Mouse (Mus musculus): ENCODE measurements around the gene Hs3st6.

Gene Hs3st6

GRCm38 (mm10) chr17:24773241-24773640 is 20.5 kb downstream of the Hs3st6 start:
- DNase-seq = no peak

- no peak for DNase-seq
Measured at GRCm38 (mm10) chr17:24775173-24775572, 22.4 kb downstream of the Hs3st6 start.

- no peak for DNase-seq
Measured at GRCm38 (mm10) chr17:24777073-24777472, 24.3 kb downstream of the Hs3st6 start.

GRCm38 (mm10) chr17:24780821-24781220 is 28.0 kb downstream of the Hs3st6 start:
- DNase-seq = no peak

GRCm38 (mm10) chr17:24792190-24792589 is 39.4 kb downstream of the Hs3st6 start:
- DNase-seq = peak in 1 of 2 experiments; percentile 8

GRCm38 (mm10) chr17:24794791-24795190 is 42.0 kb downstream of the Hs3st6 start:
- DNase-seq = no peak

- DNase-seq = no peak
Measured at GRCm38 (mm10) chr17:24796969-24797368, 44.2 kb downstream of the Hs3st6 start.

- DNase-seq = no peak
Measured at GRCm38 (mm10) chr17:24798229-24798628, 45.4 kb downstream of the Hs3st6 start.

GRCm38 (mm10) chr17:24799476-24799875 is 46.7 kb downstream of the Hs3st6 start:
- no peak for DNase-seq

- DNase-seq = no peak
Measured at GRCm38 (mm10) chr17:24800524-24800923, 47.7 kb downstream of the Hs3st6 start.

GRCm38 (mm10) chr17:24803952-24804951 is 51.5 kb downstream of the Hs3st6 start, which contains the start of gene Meiob:
Gene Meiob, plus strand, starts transcription at chr17:24804289.
- DNase-seq = peak; percentile 86 to 89
